Mouse (Mus musculus): ENCODE measurements at regions not wholly inside any gene's neighbourhood (a gene's known extent, or its start where the extent isn't known, plus 50 kb on each side); places are given as distances from the start of the nearest gene placed in this dataset.

GRCm38 (mm10) chr12:98370771-98371170, 102.3 kb downstream of the Gpr65 start:
- no peak for TF ChIP-seq CTCF (IDR thresholded peaks at IDR 0.05; ENCODE audit: low read depth, low read length)
- no peak for TF ChIP-seq POLR2A (IDR thresholded peaks at IDR 0.05; ENCODE audit: borderline replicate concordance, low read depth, low read length)
- Histone ChIP-seq H3K27ac (ENCODE audit: insufficient read depth, low read depth, low read length) (peak overlapping the region; percentile 25), H3K4me3 (ENCODE audit: insufficient read depth, low read length) (no peak overlapping the region), H3K4me1 (ENCODE audit: control insufficient read depth, insufficient read depth, low read length) (peaks cover 35% of the 10 kb centered on the region)

- peak overlapping the region; percentile 25; the same call in 1 of the 2 replicates for H3K4me3 ChIP-seq (ENCODE audit: insufficient read depth, low read length)
- peaks cover 34% of the 10 kb centered on the region for H3K4me1 ChIP-seq (ENCODE audit: control insufficient read depth, insufficient read depth, low read length)
- peak overlapping the region; percentile 90 for H3K27ac ChIP-seq (ENCODE audit: insufficient read depth, low read depth, low read length)
- no peak for TF ChIP-seq CTCF (IDR thresholded peaks at IDR 0.05; ENCODE audit: low read depth, low read length)
- TF ChIP-seq POLR2A (IDR thresholded peaks at IDR 0.05; ENCODE audit: borderline replicate concordance, low read depth, low read length), result no peak
Measured at GRCm38 (mm10) chr12:98375214-98375910, 106.9 kb downstream of the Gpr65 start.

Data from bone marrow macrophage, adult 2 months (primary cell).